Mouse (Mus musculus) heart, embryonic 10.5 days (tissue): Measurements from ENCODE around the gene Plekhj1. TPM values are rescaled to one million over a fixed set of nuclear protein-coding genes. Genes with fewer than 3 reads are reported as not detected.

Experiments
- DNase-seq: peaks from one replicate; pipeline ENCODE4 v3.0.0-alpha.2; 2017; ENCODE audit warnings: low spot score
- H3K27ac ChIP-seq: fragments of 300-500 bp; sonication (generic); 2 replicates; pipeline ENCODE4 v1.5.1; 2016; ENCODE audit warnings: mild to moderate bottlenecking
- H3K27me3 ChIP-seq: fragments of 300-500 bp; sonication (generic); 2 replicates; pipeline ENCODE4 v1.6.1; 2016; ENCODE audit warnings: mild to moderate bottlenecking; ENCODE audit not compliant: poor library complexity, insufficient read depth, severe bottlenecking
- H3K36me3 ChIP-seq: fragments of 300-500 bp; sonication (generic); 2 replicates; pipeline ENCODE4 v1.6.1; 2016; ENCODE audit warnings: mild to moderate bottlenecking, moderate library complexity
- H3K4me1 ChIP-seq: fragments of 300-500 bp; sonication (generic); 2 replicates; pipeline ENCODE4 v1.6.1; 2016; ENCODE audit warnings: mild to moderate bottlenecking
- H3K4me3 ChIP-seq: fragments of 300-500 bp; sonication (generic); 2 replicates; pipeline ENCODE4 v1.5.1; 2016; ENCODE audit warnings: mild to moderate bottlenecking, moderate library complexity
- H3K9me3 ChIP-seq: fragments of 300-500 bp; sonication (generic); 2 replicates; pipeline ENCODE4 v1.6.1; 2016; ENCODE audit warnings: mild to moderate bottlenecking, moderate library complexity
- WGBS: fragments of 180-500 bp; shearing (Covaris S2); methylation state at CpG from one replicate; pipeline ENCODE4 v1.1.7; 2016; 5-methylcytosine and 5-hydroxymethylcytosine counted together
- polyA plus RNA-seq: library from polyadenylated mRNA; unstranded; fragments of >200 nt; fragmentation: Nextera tagmentation; extraction: Ambion mirVana; gene quantifications from 2 replicates; pipeline ENCODE4 v1.2.1, GENCODE M21; 2016

The Plekhj1 gene
- polyA plus RNA-seq, 1 experiment from 2014 or later = 151 TPM

DNA sequence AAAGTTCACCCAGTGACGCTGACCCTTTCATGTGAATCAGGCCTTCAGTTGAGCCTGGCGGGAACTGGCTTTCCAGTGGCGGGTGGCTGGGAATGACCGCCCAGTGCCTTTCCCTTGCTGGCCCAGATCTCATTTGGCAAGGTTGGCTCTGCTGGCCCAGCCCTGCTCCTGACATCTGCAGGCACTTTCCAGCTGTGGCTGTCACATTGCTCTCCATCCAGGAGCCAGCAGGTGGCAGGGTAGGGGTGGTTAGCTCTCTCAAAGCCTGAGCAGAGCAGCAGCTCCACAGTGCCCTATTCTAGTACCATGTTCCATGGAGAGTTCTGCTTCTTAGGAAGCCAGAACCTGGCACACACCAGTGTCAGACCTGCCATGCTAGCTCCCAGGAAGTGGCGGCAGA is 40.7 kb downstream of the Plekhj1 start:
- no peaks in the 10 kb centered on the region for H3K36me3 ChIP-seq
- no peaks in the 10 kb centered on the region for H3K9me3 ChIP-seq
- peak; percentile 89 for DNase-seq
- H3K27me3 ChIP-seq = no peaks in the 10 kb centered on the region
- H3K27ac ChIP-seq = peak overlapping the region; percentile 56; the same call in 1 of the 2 replicates
- H3K4me1 ChIP-seq = peaks cover 74% of the 10 kb centered on the region
- H3K4me3 ChIP-seq = peak overlapping the region; percentile 29
- WGBS = 29% methylated on average over 5 of the region's 5 CpGs

DNA sequence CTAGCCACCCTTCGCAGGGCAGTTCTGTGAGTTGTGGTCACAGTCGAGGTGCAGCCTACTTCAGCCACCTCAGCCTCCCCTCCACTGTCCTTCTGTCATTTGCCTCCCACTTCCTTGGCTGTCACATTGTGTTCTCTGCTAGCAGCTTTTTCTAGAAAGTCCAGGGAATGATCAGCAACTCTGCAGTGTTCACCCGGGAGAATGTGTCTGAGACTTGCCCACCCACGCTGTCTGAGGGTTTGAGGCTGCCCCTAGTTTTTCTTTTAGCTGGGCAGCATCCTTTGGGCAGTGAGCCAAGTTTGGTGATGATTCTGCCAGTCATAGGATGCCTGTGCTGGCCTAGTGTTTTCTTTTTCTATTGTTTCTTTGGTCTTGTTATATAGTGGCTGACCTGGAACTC is 41.5 kb downstream of the Plekhj1 start:
- DNase-seq = no peak
- peak overlapping the region; percentile 100 for H3K4me3 ChIP-seq
- H3K36me3 ChIP-seq = no peaks in the 10 kb centered on the region
- H3K27me3 ChIP-seq = no peaks in the 10 kb centered on the region
- 72% methylated on average over 4 of the region's 4 CpGs for WGBS
- no peaks in the 10 kb centered on the region for H3K9me3 ChIP-seq
- peaks cover 75% of the 10 kb centered on the region for H3K4me1 ChIP-seq
- H3K27ac ChIP-seq = peak overlapping the region; percentile 7; the same call in 1 of the 2 replicates

DNA sequence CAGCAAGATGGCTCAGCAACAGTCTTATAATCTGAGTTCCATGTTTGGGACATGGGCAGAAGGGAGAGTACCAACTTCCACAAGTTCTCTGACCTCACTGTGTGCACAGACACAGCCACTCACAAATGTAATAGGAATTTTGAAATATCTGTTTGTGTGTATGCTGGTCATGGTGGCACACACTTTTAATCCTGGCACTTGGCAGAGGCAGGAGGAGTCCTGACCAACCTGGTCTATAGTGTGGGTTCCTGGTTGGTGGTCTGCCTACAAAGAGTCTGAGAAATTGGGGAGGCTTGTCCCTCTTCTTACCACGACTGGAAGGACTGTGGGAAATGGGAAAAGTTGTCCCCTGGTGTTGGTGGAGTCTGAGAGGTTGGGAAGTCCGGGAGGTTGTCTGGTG is 41.9 kb downstream of the Plekhj1 start:
- no peaks in the 10 kb centered on the region for H3K36me3 ChIP-seq
- H3K27ac ChIP-seq = peak overlapping the region; percentile 100; the same call in 1 of the 2 replicates
- WGBS = 62% methylated on average over 2 of the region's 2 CpGs
- no peaks in the 10 kb centered on the region for H3K9me3 ChIP-seq
- H3K4me1 ChIP-seq = peaks cover 75% of the 10 kb centered on the region
- no peak for DNase-seq
- no peaks in the 10 kb centered on the region for H3K27me3 ChIP-seq
- peak overlapping the region; percentile 100 for H3K4me3 ChIP-seq

DNA sequence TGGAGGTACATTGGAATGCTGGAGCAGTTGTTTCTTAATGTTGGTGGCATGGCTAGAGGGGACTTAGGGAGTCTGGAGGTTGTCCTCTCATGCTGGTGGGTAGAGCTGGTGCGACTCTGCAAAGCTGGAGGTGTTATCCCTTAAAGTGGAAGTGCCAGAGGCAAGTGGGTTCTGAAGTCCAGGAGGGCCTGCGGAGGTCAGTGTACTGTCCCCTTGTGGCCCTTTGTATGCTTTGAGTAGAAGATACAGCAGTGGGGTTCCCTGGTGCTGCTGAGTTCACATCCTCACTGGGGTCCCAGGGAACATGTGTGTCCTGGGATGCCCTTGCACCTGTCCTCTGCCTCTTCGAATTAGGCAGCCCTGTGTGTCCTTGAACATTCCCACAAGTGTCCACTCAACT is 42.3 kb downstream of the Plekhj1 start:
- no peaks in the 10 kb centered on the region for H3K9me3 ChIP-seq
- peak overlapping the region; percentile 100 for H3K27ac ChIP-seq
- H3K36me3 ChIP-seq = no peaks in the 10 kb centered on the region
- no peak for DNase-seq
- H3K4me3 ChIP-seq = peak overlapping the region; percentile 100
- peaks cover 75% of the 10 kb centered on the region for H3K4me1 ChIP-seq
- 17% methylated on average over 3 of the region's 3 CpGs for WGBS
- H3K27me3 ChIP-seq = no peaks in the 10 kb centered on the region

DNA sequence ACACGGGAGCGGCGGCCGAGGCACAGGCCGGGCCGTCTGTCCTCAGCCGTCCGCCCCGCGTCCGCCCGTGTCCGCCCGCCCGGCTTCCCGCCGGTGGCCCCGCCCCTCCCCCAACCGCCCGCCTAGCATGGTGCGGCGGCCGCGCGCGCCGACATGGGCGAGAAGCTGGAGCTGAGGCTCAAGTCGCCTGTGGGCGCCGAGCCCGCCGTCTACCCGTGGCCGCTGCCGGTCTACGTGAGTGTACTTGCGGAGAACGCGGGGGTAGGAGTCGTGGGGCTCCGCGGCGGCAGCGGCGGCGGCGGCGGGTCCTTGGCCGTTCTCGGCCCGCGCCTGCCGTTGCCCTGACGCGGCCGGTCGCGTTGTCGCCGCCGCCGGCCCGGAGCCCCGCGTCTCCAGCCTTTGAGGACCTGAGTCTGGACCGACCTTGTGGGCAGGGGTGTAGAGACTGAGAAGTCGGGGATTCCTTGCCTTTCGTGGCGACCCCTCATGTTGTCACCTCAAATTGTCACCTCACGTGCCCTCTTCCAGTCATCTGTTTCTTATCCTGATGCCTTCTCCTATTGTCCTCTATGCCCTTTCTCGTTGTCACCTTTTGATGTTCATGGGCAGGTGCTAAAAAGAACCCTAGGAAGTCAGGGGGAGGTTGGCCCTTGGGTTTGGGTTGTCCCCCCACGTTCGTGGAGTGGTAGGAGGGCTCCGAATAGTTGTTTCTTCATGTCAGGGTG is 43.0 kb downstream of the Plekhj1 start:
- DNase-seq = no peak
- Histone ChIP-seq H3K27ac (peak overlapping the region; percentile 100), H3K9me3 (no peaks in the 10 kb centered on the region), H3K36me3 (no peaks in the 10 kb centered on the region), H3K4me3 (peak overlapping the region; percentile 100), H3K4me1 (peaks cover 68% of the 10 kb centered on the region), H3K27me3 (no peaks in the 10 kb centered on the region)
- under 1% methylated on average over 75 of the region's 75 CpGs for WGBS

DNA sequence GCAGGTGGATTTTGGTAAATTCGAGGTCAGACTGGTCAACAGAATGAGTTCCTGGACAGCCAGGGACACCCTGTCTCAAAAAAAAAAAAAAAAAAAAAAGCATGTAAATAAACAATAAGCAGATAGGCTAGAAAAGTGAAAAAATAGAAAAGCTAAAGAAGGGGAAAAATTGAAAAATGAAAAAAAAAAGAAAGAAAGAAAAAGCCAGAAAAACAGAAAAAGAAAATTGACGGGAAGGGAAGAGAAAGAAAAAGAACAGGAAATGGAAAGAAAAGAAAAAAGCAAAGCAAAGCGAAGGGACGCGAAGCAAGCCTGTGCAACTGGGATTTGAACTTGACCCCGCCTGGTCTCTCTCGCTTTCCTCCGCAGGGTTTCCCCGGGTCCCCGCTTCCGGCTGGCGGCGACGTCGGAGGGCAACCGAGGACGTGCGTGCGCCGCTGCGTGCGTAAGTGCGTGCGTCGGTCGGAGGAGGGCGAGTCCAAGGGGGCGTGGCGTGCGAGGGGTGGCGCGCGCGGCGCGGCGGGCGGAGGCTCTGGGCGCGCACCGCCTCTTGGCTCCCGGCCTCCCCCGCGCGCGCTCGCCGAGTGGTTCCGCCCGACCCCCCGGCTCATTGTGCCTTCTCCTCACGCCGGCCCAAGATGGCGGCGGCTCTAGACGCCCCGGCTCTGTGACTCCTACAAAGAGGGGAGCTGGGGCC is 43.7 kb downstream of the Plekhj1 start, which contains the start of gene Dot1l:
Gene Dot1l, plus strand, starts transcription at position 613 of the 697 bp plus-strand sequence.
- Histone ChIP-seq H3K36me3 (no peaks in the 10 kb centered on the region), H3K27ac (peak within 1 kb of the TSS; percentile 100), H3K4me3 (peak within 1 kb of the TSS; percentile 100), H3K9me3 (no peaks in the 10 kb centered on the region), H3K27me3 (no peaks in the 10 kb centered on the region), H3K4me1 (peaks cover 61% of the 10 kb centered on the region)
- DNase-seq = peak; percentile 97
- WGBS = under 1% methylated on average over 57 of the region's 57 CpGs

DNA sequence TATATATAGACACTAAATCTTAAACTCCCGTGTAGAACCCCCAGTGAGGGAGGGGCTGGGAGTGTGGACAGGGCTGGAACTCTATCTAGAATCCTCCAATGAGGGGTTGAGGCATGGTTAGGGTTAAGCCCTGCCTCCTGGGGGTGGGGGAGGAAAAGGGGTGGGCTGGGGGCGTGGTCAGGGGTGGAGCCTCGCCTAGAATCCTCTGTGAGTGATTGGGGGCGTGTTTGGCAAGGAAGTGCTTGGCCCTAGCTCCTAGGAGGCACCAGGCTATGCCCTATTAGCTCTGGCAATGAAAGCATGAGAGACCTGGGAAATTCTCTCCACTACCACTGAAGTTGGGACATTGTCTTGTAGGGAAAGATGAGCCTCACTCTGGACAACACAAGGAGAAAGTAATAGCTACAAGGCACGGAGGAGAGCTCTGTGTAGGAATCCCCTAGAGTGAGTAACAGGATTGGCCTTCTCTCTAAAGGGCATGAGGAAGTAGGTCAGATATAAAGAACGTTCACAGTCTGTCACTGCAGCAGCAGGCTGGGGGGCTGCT is 46.3 kb downstream of the Plekhj1 start:
- DNase-seq = peak; percentile 97
- Histone ChIP-seq H3K4me3 (peak overlapping the region; percentile 51), H3K27me3 (no peaks in the 10 kb centered on the region), H3K4me1 (peaks cover 46% of the 10 kb centered on the region), H3K36me3 (no peaks in the 10 kb centered on the region), H3K9me3 (no peaks in the 10 kb centered on the region), H3K27ac (peak overlapping the region; percentile 92)
- 4% methylated on average over 6 of the region's 6 CpGs for WGBS

DNA sequence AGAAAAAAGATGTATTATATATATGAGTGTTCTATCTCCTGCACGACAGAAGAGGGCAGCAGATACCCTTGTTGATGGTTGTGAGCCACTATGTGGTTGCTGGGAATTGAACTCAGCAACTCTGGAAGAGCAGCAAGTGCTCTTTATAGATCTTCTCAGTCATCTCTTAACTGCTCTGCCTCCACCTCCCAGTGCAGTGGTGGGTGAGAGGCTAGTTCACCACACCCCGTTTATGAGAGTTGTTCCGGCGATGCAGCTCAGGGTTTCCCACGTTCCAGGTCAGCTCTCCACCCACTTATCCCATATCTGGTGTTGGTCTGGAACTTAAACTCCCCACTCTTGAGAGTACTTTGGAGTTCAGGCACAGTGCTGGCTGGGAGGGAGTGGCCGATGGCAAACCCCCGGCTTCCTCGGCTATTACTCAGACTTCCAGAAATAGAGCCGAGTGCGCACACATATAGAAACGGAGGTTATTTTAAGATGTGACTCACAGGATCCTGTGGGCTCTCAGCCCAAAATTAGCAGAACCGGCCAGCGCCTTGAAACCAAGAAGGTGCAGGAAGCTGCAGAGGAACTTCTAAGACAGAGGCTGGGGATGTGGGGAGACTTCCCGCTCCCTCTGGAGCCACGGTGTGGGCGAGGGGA is 47.1 kb downstream of the Plekhj1 start:
- Histone ChIP-seq H3K4me1 (peaks cover 38% of the 10 kb centered on the region), H3K9me3 (no peaks in the 10 kb centered on the region), H3K27ac (peak overlapping the region; percentile 92), H3K4me3 (peak overlapping the region; percentile 51), H3K36me3 (no peaks in the 10 kb centered on the region), H3K27me3 (no peaks in the 10 kb centered on the region)
- WGBS = 7% methylated on average over 16 of the region's 16 CpGs
- DNase-seq = peak; percentile 92

DNA sequence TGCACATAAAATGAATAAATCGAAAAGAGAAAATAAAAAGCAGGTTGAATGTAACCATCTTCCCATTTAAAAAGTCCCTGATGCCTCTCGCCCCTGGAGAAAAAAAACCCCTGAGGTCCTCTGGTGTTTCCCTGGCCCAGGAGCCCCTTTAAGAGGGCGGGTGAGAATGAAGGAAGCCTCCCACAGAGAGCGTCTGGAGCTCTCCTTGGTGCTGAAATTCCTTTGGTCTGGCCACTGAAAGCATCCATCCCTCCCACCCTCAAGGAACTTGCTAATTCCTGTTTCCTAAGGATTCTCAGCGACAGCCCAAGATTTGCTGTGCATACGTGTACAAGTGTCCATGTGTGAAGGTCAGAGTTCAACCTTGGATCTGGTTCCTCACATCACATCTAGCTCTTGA is 49.8 kb downstream of the Plekhj1 start:
- Histone ChIP-seq H3K27ac (no peak overlapping the region), H3K27me3 (no peaks in the 10 kb centered on the region), H3K36me3 (no peaks in the 10 kb centered on the region), H3K4me1 (peaks cover 32% of the 10 kb centered on the region), H3K4me3 (no peak overlapping the region), H3K9me3 (no peaks in the 10 kb centered on the region)
- WGBS = 7% methylated on average over 6 of the region's 6 CpGs
- no peak for DNase-seq

DNA sequence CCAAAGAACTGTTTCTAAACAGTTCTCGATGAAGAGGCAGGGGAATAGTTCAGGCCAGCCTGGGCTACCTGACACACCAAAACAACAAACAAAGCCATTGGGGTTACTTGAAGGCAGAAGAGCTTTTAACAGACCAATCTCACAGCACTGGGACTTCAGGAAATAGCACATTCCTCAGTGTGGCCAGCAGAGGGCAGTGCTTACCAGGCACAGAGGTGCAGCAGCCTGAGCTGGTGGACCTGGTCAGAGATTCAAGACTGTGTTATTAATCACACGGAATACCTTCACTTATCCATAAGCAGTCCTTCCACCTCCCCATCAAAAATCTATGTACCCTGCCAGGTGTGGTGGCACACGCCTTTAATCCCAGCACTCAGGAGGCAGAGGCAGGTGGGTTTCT is 51.0 kb downstream of the Plekhj1 start:
- Histone ChIP-seq H3K4me1 (peaks cover 33% of the 10 kb centered on the region), H3K27me3 (no peaks in the 10 kb centered on the region), H3K27ac (no peak overlapping the region), H3K4me3 (no peak overlapping the region), H3K9me3 (no peaks in the 10 kb centered on the region), H3K36me3 (no peaks in the 10 kb centered on the region)
- WGBS = 16% methylated on average over 3 of the region's 3 CpGs
- peak; percentile 89 for DNase-seq
